Mouse (Mus musculus) left cerebral cortex, adult 9 months (tissue): ENCODE results near the gene Osbp2.
A peak's percentile ranks its signal among the peaks of the same experiment; 100 is the strongest.

Source experiments
- DNase-seq, 2 experiments: peaks; one replicate each; pipeline ENCODE4 v3.0.0; 2022; ENCODE audit warnings: low spot score in 2 of 2

Osbp2 gene

GRCm38 (mm10) chr11:3862661-3863453 is 846 bp downstream of the Osbp2 start:
- DNase-seq: no peak

DNA sequence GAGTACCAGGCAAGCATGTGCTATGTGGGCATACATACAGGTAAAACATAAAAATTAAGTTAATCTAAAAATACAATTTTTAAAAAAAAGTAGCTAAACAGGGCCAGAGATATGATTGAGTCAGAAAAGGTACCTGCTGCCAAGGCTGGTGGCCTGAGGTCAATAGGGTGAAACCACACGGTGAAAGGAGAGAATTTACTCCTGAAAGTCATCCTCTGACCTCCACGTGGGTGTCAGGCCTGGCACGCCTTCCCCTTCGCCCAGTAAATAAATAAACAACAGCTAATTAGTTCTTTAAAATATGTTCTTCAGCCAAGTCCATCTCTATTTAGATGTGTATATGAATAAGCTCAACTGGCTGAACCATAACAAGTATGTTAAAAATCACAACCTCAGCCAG is 3.3 kb downstream of the Osbp2 start:
- no peak for DNase-seq

DNA sequence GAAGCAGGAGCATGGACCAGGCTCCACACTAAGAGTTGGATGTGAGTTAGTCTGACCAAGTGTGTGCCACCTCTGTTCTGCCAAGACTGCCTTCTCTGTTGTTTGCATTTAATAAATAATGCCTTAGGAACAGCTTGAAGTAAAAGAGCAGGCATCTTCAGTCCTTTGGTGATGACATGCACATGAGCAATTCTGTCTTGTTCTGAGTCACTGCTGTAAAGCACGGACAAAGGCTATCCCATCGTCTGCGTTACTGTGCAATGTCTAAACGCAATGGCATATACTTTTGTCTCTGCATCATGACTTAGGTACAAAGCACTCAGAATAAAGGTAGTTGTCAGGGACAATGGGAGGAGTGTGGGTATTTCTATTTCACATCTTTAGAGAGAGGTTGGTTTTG is 3.9 kb downstream of the Osbp2 start:
- no peak for DNase-seq

DNA sequence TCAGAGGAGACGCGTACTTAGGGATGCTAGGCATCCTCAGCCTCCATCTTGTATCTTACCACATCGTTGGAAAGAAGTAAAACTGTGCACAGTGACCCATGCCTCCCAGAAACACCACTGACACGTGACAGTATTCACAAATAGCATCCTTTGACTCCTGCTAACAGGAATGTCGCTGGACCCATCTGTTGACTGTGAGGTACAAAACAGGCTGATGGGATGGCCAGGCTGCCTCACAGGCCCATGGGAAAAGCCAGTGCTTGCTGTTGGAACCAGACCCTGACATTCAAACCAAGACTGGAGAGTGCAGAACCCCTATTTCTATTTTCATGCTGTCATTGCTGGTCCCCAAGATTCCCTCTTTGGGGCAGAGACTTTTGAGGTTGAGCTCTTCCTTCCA is 5.8 kb downstream of the Osbp2 start:
- DNase-seq: no peak

DNA sequence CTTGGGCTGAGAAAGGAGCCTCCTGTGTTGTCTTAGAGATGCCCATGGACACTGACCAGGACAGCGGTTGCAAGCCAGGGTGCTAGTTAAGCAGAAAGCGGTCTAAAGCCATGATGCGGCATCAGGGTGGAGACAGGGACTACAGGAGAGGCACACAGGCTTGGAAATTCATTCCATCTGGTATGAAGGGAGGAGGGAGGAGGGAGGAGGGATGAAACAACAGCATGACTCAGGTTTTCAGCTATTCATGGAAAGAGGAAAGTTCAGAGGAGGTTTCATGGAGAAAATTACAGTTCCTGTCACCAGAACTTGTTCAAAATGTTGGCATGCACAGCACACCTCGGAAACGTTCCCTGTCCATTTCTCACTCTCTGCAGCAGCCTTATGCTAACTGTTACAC is 7.9 kb downstream of the Osbp2 start:
- DNase-seq: no peak

- no peak for DNase-seq
These were observed 9.5 kb downstream of the Osbp2 start for GRCm38 (mm10) chr11:3854156-3854555.

- peak; percentile 58 to 83 for DNase-seq
These were observed 10.1 kb downstream of the Osbp2 start for GRCm38 (mm10) chr11:3853481-3854034.

DNA sequence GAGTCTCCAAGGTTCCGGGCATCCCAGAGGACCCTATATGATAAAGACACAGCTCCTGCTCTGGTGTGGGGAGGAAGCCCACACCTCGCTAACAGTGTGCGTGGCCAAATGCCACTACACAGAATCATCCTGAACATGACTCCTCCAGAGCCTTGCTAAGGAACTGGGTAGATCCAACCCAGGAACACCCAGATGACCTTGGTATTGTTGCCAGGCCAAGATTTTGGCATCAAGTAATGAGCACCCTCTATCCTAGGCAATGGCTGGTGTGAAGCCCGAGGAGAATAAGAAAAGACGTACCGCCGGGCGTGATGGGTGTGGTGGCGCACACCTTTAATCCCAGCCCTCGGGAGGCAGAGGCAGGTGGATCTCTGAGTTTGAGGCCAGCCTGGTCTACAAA is 10.7 kb downstream of the Osbp2 start:
- no peak for DNase-seq

GRCm38 (mm10) chr11:3851872-3852271 is 11.8 kb downstream of the Osbp2 start:
- peak in 1 of 2 experiments; percentile 48 for DNase-seq

DNA sequence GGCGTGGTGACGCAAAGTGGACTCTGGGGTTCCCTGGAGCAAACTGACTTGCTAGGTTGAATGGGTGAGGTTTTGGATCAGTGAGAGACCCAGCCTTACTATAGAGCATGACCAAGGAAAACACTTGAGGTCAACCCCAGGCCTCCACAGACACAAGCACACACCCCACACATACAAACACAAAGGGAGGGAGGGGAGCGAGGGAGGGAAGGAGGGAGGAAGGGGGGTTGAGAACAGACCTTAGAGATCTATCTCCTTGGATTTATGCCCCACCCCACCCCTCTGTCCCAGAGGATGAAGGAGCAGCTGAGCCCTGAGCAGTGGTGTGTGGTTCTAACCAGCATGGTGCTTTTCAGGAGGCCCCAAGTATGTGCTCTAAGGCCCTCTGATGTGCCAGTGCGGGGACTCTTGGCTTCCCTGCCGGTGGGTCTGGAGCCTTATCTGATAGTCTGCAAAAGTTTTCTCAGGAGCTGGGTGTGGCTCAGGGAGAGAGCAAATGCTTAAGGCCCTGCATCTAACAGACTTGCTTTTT is 12.9 kb downstream of the Osbp2 start:
- no peak for DNase-seq

- peak in 1 of 2 experiments; percentile 52 for DNase-seq
These were observed 13.4 kb downstream of the Osbp2 start for GRCm38 (mm10) chr11:3850315-3850614.

DNA sequence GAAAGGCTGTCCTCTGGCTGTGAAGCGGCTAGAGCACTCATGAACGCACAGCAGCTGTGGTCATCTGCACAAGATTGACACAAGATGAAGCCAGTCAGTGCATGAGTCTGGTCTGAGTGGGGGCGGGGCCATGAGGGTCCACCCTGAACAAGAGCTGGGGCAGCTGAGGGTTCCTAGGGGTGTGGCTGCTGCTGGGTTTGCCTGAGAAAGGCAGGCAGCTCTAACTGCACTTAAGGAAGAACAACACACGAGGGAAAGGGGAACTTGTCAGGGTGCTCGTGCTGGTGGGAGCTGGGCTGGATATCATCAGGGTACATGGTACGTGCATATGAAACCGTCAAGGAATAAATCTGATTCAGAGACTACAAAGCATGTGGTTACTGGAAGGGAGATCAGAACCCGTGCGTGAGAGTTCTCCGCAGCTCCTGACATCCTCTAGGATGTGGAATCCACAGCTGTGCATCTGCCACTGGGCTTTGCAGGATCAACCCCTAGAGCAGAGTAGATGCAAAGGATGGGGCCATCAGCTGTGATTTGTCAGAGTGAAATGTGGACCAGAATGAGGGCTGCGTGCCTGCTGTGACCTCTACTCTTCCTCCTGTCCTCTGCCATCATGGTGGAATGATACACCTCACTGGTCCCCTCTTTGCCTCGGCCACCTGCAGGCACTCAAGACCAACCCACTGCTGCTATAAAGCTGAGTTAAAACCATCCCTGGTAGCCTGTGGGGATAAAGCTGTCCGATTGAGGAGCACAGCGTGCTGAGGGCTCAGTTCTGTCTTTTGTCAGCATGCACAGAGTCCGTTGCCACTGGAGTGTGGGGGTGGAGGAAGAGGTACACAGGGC is 14.0 kb downstream of the Osbp2 start:
- no peak for DNase-seq

DNA sequence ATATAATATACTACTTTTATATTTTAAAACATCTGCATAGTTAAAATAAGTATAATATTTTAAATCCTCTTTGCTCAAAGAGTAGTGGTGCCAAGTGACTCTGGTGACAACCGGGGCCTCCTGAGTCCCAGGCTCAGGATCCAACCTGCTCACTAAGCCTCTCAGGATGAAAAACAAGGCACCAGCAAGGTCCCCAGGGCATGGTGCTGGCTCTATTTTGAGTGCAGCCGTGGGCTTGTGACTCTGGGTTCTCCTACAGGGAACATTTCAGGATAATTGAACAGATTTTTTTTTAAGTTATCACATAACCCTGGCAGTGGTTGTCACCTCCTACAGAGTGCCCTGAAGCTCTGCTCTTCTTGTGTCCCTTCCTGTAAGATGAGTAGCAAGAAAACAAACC is 17.4 kb downstream of the Osbp2 start:
- no peak for DNase-seq

GRCm38 (mm10) chr11:3843943-3844734 is 19.6 kb downstream of the Osbp2 start:
- DNase-seq: no peak

GRCm38 (mm10) chr11:3835271-3835670 is 28.4 kb downstream of the Osbp2 start:
- DNase-seq: no peak

DNA sequence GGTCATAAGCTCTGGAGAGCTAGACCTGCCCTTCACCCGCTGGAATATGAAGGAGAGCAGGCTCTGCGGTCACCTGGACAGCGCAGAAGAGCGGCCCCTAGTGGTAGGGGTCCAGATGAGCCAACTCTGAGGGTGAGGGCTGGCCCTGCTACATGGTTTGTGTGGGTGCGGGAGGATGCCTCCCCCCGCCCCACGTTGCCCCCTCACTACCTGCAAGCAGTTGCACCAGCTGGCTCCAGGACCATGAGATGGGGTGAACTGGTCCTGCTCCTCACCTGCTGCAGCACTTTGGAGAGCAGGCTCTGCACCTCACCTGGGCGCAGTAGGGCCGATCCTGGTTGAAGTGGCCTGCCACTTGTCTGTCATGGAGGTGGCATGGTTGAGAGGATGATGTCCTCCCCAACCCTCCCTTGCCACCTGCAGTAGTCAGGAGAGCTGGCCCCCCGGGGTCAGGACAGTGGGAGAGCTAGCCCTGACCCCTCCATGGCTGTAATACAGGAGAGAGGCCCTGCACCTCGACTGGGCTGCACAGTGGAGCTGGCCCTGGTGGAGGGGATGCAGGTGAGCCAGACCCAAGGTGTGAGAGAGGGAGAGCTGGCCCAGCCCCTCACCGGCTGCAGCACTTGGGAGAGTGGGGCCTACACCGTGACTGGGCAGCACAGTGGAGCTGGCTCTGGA is 29.1 kb downstream of the Osbp2 start:
- DNase-seq: no peak

- peak in 1 of 2 experiments; percentile 39 for DNase-seq
These were observed 29.9 kb downstream of the Osbp2 start for GRCm38 (mm10) chr11:3833544-3834420.

DNA sequence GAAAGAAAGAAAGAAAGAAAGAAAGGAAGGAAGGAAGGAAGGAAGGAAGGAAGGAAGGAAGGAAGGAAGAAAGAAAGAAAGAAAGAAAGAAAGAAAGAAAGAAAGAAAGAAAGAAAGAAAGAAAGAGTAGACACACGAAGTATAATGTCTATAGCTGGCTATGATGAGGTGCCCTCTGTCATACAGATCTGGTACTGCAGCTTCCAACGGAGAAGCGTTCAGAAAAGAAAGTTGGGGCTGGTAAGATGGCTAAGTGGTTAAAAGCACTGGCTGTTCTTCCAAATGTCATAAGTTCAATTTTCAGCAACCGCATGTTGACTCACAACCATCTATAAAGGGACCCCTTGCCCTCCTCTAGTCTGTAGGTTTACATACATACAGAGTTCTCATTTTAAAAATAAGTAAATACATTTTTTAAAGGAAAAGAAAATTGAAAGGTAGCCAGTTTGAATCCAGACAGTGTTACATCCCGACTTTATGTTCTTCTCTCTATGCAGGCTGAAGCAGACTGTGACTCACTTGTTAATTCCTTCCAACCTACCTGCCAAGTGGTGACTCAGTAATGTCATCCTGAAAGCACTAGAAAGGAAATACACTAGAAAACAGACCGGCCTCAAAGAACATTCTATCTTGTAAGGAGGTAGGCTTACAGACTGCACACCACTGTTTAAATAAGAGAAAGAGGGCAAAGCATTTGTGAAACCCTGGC is 31.4 kb downstream of the Osbp2 start:
- DNase-seq: peak; percentile 55 to 67

DNA sequence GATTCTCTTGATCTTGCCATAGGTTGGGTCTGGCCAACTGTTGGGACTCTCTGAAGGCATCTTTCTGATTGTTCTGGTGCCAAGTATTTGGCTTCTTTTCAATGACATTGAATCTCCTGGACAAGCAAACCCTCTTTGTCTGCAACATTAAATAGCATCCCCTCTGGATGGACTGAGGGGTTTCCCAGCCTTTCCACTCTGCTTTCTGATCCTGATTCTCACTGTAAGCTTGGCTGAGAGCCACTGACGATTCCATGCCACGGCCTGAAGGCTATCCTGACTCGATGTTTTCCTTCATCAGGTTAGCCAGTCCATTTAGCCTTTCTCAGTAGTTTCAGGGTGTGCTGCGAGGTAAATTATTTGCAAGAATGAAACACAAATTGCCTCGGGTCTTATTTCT is 34.0 kb downstream of the Osbp2 start:
- DNase-seq: no peak

GRCm38 (mm10) chr11:3824138-3824537 is 39.6 kb downstream of the Osbp2 start:
- no peak for DNase-seq
